Mouse (Mus musculus) bone marrow, adult 2 months (tissue): ENCODE measurements around the gene Scn1b.

ENCODE experiments used
- CTCF ChIP-seq: fragments of 200-500 bp; IDR thresholded peaks from 2 replicates; pipeline ENCODE4 v1.5.1; 2011; ENCODE audit warnings: low read length, control low read depth; ENCODE audit not compliant: control insufficient read depth, insufficient read depth
- POLR2A ChIP-seq: fragments of 200-500 bp; IDR thresholded peaks from 2 replicates; pipeline ENCODE4 v1.6.1; 2011; ENCODE audit warnings: low read depth, mild to moderate bottlenecking, control low read depth, low read length, borderline replicate concordance; ENCODE audit not compliant: control insufficient read depth

DNA sequence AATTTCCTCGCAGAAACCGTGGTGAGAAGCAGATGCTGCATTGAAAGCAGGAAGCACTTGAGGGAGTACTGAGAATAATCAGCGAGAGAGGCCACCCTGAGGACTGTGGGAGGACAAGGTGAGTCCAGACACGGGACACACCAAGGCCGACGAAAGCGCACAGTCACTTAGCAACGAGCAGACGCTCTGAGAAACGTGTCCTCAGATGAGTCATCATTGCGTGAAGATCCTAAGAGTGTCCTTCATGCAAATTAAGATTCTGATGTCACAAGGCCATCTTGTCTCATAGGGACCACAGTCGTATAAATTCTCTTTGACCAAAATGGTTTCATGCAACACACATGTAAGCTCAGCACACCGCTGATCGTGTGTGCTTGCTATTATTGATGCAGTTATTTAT is 26.0 kb downstream of the Scn1b start:
- TF ChIP-seq CTCF (no peak), POLR2A (no peak)
